Mouse (Mus musculus) heart, embryonic 13.5 days (tissue): ENCODE data around the gene Vcl. TPM values are rescaled to one million over a fixed set of nuclear protein-coding genes. Genes with fewer than 3 reads are reported as not detected.

Experiments used
- ATAC-seq: fragments of 200-750 bp; cut with Nextera tagmentation; 2 replicates; pipeline ENCODE4 v1.8.0; 2017; ENCODE audit warnings: moderate TSS enrichment; ENCODE audit not compliant: insufficient number of reproducible peaks, low FRiP score, low TSS enrichment; ENCODE audit errors: extremely low read depth
- H3K27ac ChIP-seq: fragments of 300-500 bp; sonication (generic); replicated peaks from 2 replicates; pipeline ENCODE4 v1.5.1; 2015; ENCODE audit warnings: moderate library complexity, mild to moderate bottlenecking, inconsistent platforms
- H3K27me3 ChIP-seq: fragments of 300-500 bp; sonication (generic); replicated peaks from 2 replicates; pipeline ENCODE4 v1.6.1; 2015; ENCODE audit warnings: mild to moderate bottlenecking, inconsistent platforms
- H3K36me3 ChIP-seq: fragments of 300-500 bp; sonication (generic); 2 replicates; pipeline ENCODE4 v1.6.1; 2015; ENCODE audit warnings: mild to moderate bottlenecking, inconsistent platforms
- H3K4me1 ChIP-seq: fragments of 300-500 bp; sonication (generic); 2 replicates; pipeline ENCODE4 v1.6.1; 2015; ENCODE audit warnings: inconsistent platforms
- H3K4me2 ChIP-seq: fragments of 300-500 bp; sonication (generic); 2 replicates; pipeline ENCODE4 v1.6.1; 2015; ENCODE audit warnings: inconsistent platforms, mild to moderate bottlenecking, moderate library complexity
- H3K4me3 ChIP-seq: fragments of 300-500 bp; sonication (generic); 2 replicates; pipeline ENCODE4 v1.5.1; 2015; ENCODE audit warnings: moderate library complexity, mild to moderate bottlenecking, inconsistent platforms
- H3K9ac ChIP-seq: fragments of 300-500 bp; sonication (generic); 2 replicates; pipeline ENCODE4 v1.6.1; 2015; ENCODE audit warnings: inconsistent platforms, mild to moderate bottlenecking, moderate library complexity
- H3K9me3 ChIP-seq: fragments of 300-500 bp; sonication (generic); 2 replicates; pipeline ENCODE4 v1.6.1; 2016; ENCODE audit warnings: inconsistent platforms
- WGBS: fragments of 180-500 bp; shearing (Covaris S2); methylation state at CpG from one replicate; pipeline ENCODE4 v1.1.7; 2015; ENCODE audit warnings: mixed read lengths; 5-methylcytosine and 5-hydroxymethylcytosine counted together
- polyA plus RNA-seq: library from polyadenylated mRNA; unstranded; fragments of >200 nt; fragmentation: Nextera tagmentation; extraction: Ambion mirVana; gene quantifications from 2 replicates; pipeline ENCODE4 v1.2.1, GENCODE M21; 2015

Vcl gene
- polyA plus RNA-seq, 1 experiment from 2014 or later, result 69.8 TPM

- no peak overlapping the region for H3K27ac ChIP-seq
These were observed 54.6 kb downstream of the Vcl start for GRCm38 (mm10) chr14:20983832-20984231.

GRCm38 (mm10) chr14:20985482-20985881 lies 56.3 kb downstream of the Vcl start:
- Histone ChIP-seq H3K4me1 (peaks cover 6% of the 10 kb centered on the region; the same call in 1 of the 2 replicates), H3K4me2 (no peak overlapping the region), H3K4me3 (no peak overlapping the region), H3K27me3 (no peaks in the 10 kb centered on the region), H3K9ac (no peak overlapping the region), H3K27ac (no peak overlapping the region), H3K9me3 (no peaks in the 10 kb centered on the region), H3K36me3 (peaks cover 68% of the 10 kb centered on the region)
- ATAC-seq, result no peak
- WGBS, result 37% methylated on average over 3 of the region's 3 CpGs

More at GRCm38 (mm10) chr14:20983832-20984231, 54.6 kb downstream of the Vcl start:
- Histone ChIP-seq H3K36me3 (peaks cover 58% of the 10 kb centered on the region), H3K4me1 (peaks cover 6% of the 10 kb centered on the region; the same call in 1 of the 2 replicates), H3K9ac (no peak overlapping the region), H3K4me2 (no peak overlapping the region), H3K9me3 (no peaks in the 10 kb centered on the region), H3K4me3 (no peak overlapping the region), H3K27me3 (no peaks in the 10 kb centered on the region)
- 45% methylated on average over 2 of the region's 2 CpGs for WGBS
- no peak for ATAC-seq

- Histone ChIP-seq H3K4me2 (no peak overlapping the region), H3K4me3 (no peak overlapping the region), H3K9ac (no peak overlapping the region), H3K27ac (no peak overlapping the region), H3K4me1 (peaks cover 18% of the 10 kb centered on the region), H3K36me3 (peaks cover 65% of the 10 kb centered on the region), H3K27me3 (no peaks in the 10 kb centered on the region), H3K9me3 (no peaks in the 10 kb centered on the region)
- WGBS, result 88% methylated on average over 1 of the region's 1 CpGs
- no peak for ATAC-seq
These were observed 62.3 kb downstream of the Vcl start for GRCm38 (mm10) chr14:20991492-20991891.

GRCm38 (mm10) chr14:20993067-20993691 lies 64.0 kb downstream of the Vcl start:
- no peak overlapping the region for H3K27ac ChIP-seq
- peaks cover 66% of the 10 kb centered on the region for H3K36me3 ChIP-seq
- whole genome bisulfite sequencing, result 50% methylated on average over 3 of the region's 3 CpGs
- no peaks in the 10 kb centered on the region for H3K27me3 ChIP-seq
- no peak overlapping the region for H3K9ac ChIP-seq
- H3K4me3 ChIP-seq, result no peak overlapping the region
- peaks cover 25% of the 10 kb centered on the region for H3K4me1 ChIP-seq
- no peak overlapping the region for H3K4me2 ChIP-seq
- H3K9me3 ChIP-seq, result no peaks in the 10 kb centered on the region
- no peak for ATAC-seq

GRCm38 (mm10) chr14:20994475-20994874 lies 65.3 kb downstream of the Vcl start:
- no peak overlapping the region for H3K4me3 ChIP-seq
- peak overlapping the region; percentile 54 for H3K27ac ChIP-seq
- no peaks in the 10 kb centered on the region for H3K9me3 ChIP-seq
- no peak for ATAC-seq
- peaks cover 25% of the 10 kb centered on the region for H3K4me1 ChIP-seq
- peaks cover 63% of the 10 kb centered on the region for H3K36me3 ChIP-seq
- no peak overlapping the region for H3K4me2 ChIP-seq
- no peak overlapping the region for H3K9ac ChIP-seq
- H3K27me3 ChIP-seq, result no peaks in the 10 kb centered on the region
- WGBS, result 42% methylated on average over 3 of the region's 3 CpGs

GRCm38 (mm10) chr14:20995497-20995896 lies 66.3 kb downstream of the Vcl start:
- WGBS, result 68% methylated on average over 2 of the region's 2 CpGs
- Histone ChIP-seq H3K9me3 (no peaks in the 10 kb centered on the region), H3K4me3 (no peak overlapping the region), H3K4me2 (no peak overlapping the region), H3K9ac (no peak overlapping the region), H3K4me1 (peaks cover 25% of the 10 kb centered on the region), H3K36me3 (peaks cover 56% of the 10 kb centered on the region), H3K27me3 (no peaks in the 10 kb centered on the region), H3K27ac (no peak overlapping the region)
- no peak for ATAC-seq

- ATAC-seq, result no peak
- Histone ChIP-seq H3K36me3 (peaks cover 55% of the 10 kb centered on the region), H3K27ac (no peak overlapping the region), H3K9me3 (no peaks in the 10 kb centered on the region), H3K4me3 (no peak overlapping the region), H3K9ac (no peak overlapping the region), H3K4me2 (no peak overlapping the region), H3K27me3 (no peaks in the 10 kb centered on the region), H3K4me1 (peaks cover 25% of the 10 kb centered on the region)
- WGBS, result 45% methylated on average over 5 of the region's 5 CpGs
These were observed 67.2 kb downstream of the Vcl start for GRCm38 (mm10) chr14:20996361-20996760.

GRCm38 (mm10) chr14:20997548-20997947 lies 68.3 kb downstream of the Vcl start:
- H3K4me1 ChIP-seq, result peaks cover 25% of the 10 kb centered on the region
- no peak overlapping the region for H3K27ac ChIP-seq
- H3K4me2 ChIP-seq, result no peak overlapping the region
- no peak for ATAC-seq
- no peaks in the 10 kb centered on the region for H3K9me3 ChIP-seq
- 60% methylated on average over 3 of the region's 3 CpGs for WGBS
- H3K36me3 ChIP-seq, result peaks cover 55% of the 10 kb centered on the region
- no peaks in the 10 kb centered on the region for H3K27me3 ChIP-seq
- no peak overlapping the region for H3K9ac ChIP-seq
- no peak overlapping the region for H3K4me3 ChIP-seq

- H3K4me1 ChIP-seq, result peaks cover 15% of the 10 kb centered on the region
- no peak overlapping the region for H3K9ac ChIP-seq
- H3K4me3 ChIP-seq, result no peak overlapping the region
- no peaks in the 10 kb centered on the region for H3K27me3 ChIP-seq
- H3K9me3 ChIP-seq, result no peaks in the 10 kb centered on the region
- no peak overlapping the region for H3K4me2 ChIP-seq
- H3K27ac ChIP-seq, result no peak overlapping the region
- WGBS, result 86% methylated on average over 4 of the region's 4 CpGs
- peaks cover 74% of the 10 kb centered on the region for H3K36me3 ChIP-seq
- no peak for ATAC-seq
These were observed 70.4 kb downstream of the Vcl start for GRCm38 (mm10) chr14:20999617-21000016.

GRCm38 (mm10) chr14:21013800-21014334 lies 84.7 kb downstream of the Vcl start:
- H3K27ac ChIP-seq, result no peak overlapping the region
- H3K4me3 ChIP-seq, result no peak overlapping the region
- H3K27me3 ChIP-seq, result no peaks in the 10 kb centered on the region
- 78% methylated on average over 5 of the region's 5 CpGs for WGBS
- ATAC-seq, result no peak
- no peaks in the 10 kb centered on the region for H3K4me1 ChIP-seq
- H3K36me3 ChIP-seq, result peaks cover 94% of the 10 kb centered on the region
- no peaks in the 10 kb centered on the region for H3K9me3 ChIP-seq
- no peak overlapping the region for H3K9ac ChIP-seq
- no peak overlapping the region for H3K4me2 ChIP-seq

GRCm38 (mm10) chr14:21017871-21018270 lies 88.7 kb downstream of the Vcl start:
- Histone ChIP-seq H3K36me3 (peaks cover 95% of the 10 kb centered on the region), H3K9me3 (no peaks in the 10 kb centered on the region), H3K4me3 (no peak overlapping the region), H3K9ac (no peak overlapping the region), H3K4me2 (no peak overlapping the region), H3K27ac (no peak overlapping the region), H3K4me1 (peaks cover 6% of the 10 kb centered on the region), H3K27me3 (no peaks in the 10 kb centered on the region)
- 82% methylated on average over 5 of the region's 5 CpGs for WGBS
- no peak for ATAC-seq

- no peak for ATAC-seq
- Histone ChIP-seq H3K4me2 (no peak overlapping the region), H3K27ac (no peak overlapping the region), H3K4me3 (no peak overlapping the region), H3K27me3 (no peaks in the 10 kb centered on the region), H3K9ac (no peak overlapping the region), H3K4me1 (peaks cover 6% of the 10 kb centered on the region), H3K9me3 (no peaks in the 10 kb centered on the region), H3K36me3 (peaks cover 94% of the 10 kb centered on the region)
- 55% methylated on average over 3 of the region's 3 CpGs for WGBS
These were observed 89.8 kb downstream of the Vcl start for GRCm38 (mm10) chr14:21018977-21019376.
